Mouse (Mus musculus) midbrain, embryonic 14.5 days (tissue): ENCODE results near the gene Nxf3. TPM values are rescaled to one million over a fixed set of nuclear protein-coding genes. Genes with fewer than 3 reads are reported as not detected.
"Not testable (repeated sequence)": the region's sequence is repeated elsewhere in the genome, so short reads cannot be mapped to it uniquely, and the experiment has no call there.

Experiments
- ATAC-seq: fragments of 200-750 bp; cut with Nextera tagmentation; 2 replicates; pipeline ENCODE4 v1.8.0; 2017; ENCODE audit warnings: moderate number of reproducible peaks, moderate library complexity; ENCODE audit not compliant: low FRiP score, low TSS enrichment
- DNase-seq: peaks from one replicate; pipeline ENCODE4 v3.0.0-alpha.2; 2015
- H3K27ac ChIP-seq: fragments of 300-500 bp; sonication (generic); replicated peaks from 2 replicates; pipeline ENCODE4 v1.5.1; 2014; ENCODE audit warnings: mild to moderate bottlenecking, low read depth, low read length, moderate library complexity
- H3K27me3 ChIP-seq: fragments of 300-500 bp; sonication (generic); 2 replicates; pipeline ENCODE4 v1.6.1; 2014; ENCODE audit warnings: low read length, control low read depth, mixed read lengths; ENCODE audit not compliant: control insufficient read depth, insufficient read depth
- H3K36me3 ChIP-seq: fragments of 300-500 bp; sonication (generic); 2 replicates; pipeline ENCODE4 v1.6.1; 2014; ENCODE audit warnings: low read length, control low read depth; ENCODE audit not compliant: control insufficient read depth, insufficient read depth
- H3K4me1 ChIP-seq: fragments of 300-500 bp; sonication (generic); 2 replicates; pipeline ENCODE4 v1.6.1; 2014; ENCODE audit warnings: mild to moderate bottlenecking, antibody characterized with exemption, low read length, control low read depth; ENCODE audit not compliant: control insufficient read depth, insufficient read depth
- H3K4me2 ChIP-seq: fragments of 300-500 bp; sonication (generic); 2 replicates; pipeline ENCODE4 v1.6.1; 2014; ENCODE audit warnings: mild to moderate bottlenecking, low read length, moderate library complexity
- H3K4me3 ChIP-seq: fragments of 300-500 bp; sonication (generic); replicated peaks from 2 replicates; pipeline ENCODE4 v1.5.1; 2014; ENCODE audit warnings: low read depth, low read length
- H3K9ac ChIP-seq: fragments of 300-500 bp; sonication (generic); replicated peaks from 2 replicates; pipeline ENCODE4 v1.6.1; 2014; ENCODE audit warnings: mild to moderate bottlenecking, low read length, moderate library complexity
- H3K9me3 ChIP-seq: fragments of 300-500 bp; sonication (generic); 2 replicates; pipeline ENCODE4 v1.6.1; 2016; ENCODE audit warnings: low read length, control low read depth, mixed read lengths; ENCODE audit not compliant: control insufficient read depth
- WGBS: fragments of 180-500 bp; shearing (Covaris S2); extraction: QIAGEN DNeasy Blood & Tissue Kit; methylation state at CpG from one replicate; pipeline ENCODE4 v1.1.7; 2014; 5-methylcytosine and 5-hydroxymethylcytosine counted together
- polyA plus RNA-seq: library from polyadenylated mRNA; unstranded; fragments of >200 nt; fragmentation: Nextera tagmentation; extraction: Ambion mirVana; gene quantifications from 2 replicates; pipeline ENCODE4 v1.2.1, GENCODE M21; 2014

Gene Nxf3
- polyA plus RNA-seq, 1 experiment from 2014 or later, result not detected

DNA sequence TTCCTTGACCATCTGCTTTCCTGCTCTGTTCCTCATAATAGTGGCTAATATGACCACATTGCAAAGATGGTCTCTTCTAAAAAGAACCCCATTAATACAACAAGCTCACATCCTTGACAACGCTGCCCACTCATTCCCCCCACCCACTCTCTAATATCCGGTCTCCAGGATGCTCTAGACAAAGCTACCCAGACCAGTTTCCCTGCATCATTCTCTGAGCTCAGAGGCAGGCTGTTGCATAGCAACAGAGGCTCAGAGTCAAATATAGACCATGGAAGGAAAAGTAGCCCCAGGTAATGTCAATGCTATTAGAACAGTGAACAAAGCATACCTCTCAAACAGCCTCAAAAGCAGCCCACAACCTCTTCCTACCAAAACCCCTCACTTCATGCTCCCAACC, 9.4 kb upstream of the Nxf3 start:
- ATAC-seq (peak; percentile 75; the same call in 1 of the 2 replicates), DNase-seq (peak; percentile 68)
- H3K27ac ChIP-seq, result peak overlapping the region; percentile 63

GRCm38 (mm10) chrX:136092497-136093279, 7.6 kb upstream of the Nxf3 start:
- H3K27ac ChIP-seq, result no peak overlapping the region
- no peaks in the 10 kb centered on the region for H3K4me1 ChIP-seq
- WGBS, result 31% methylated on average over 2 of the region's 2 CpGs
- no peaks in the 10 kb centered on the region for H3K9me3 ChIP-seq
- no peak overlapping the region for H3K4me2 ChIP-seq
- no peak for ATAC-seq
- H3K9ac ChIP-seq, result no peak overlapping the region
- H3K36me3 ChIP-seq, result no peaks in the 10 kb centered on the region
- no peak for DNase-seq
- no peak overlapping the region for H3K4me3 ChIP-seq
- H3K27me3 ChIP-seq, result no peaks in the 10 kb centered on the region

More for the DNA sequence above, 9.4 kb upstream of the Nxf3 start:
- H3K27me3 ChIP-seq, result no peaks in the 10 kb centered on the region
- H3K4me1 ChIP-seq, result no peaks in the 10 kb centered on the region
- WGBS, result 27% methylated on average over 2 of the region's 2 CpGs
- H3K9me3 ChIP-seq, result no peaks in the 10 kb centered on the region
- H3K9ac ChIP-seq, result no peak overlapping the region
- H3K36me3 ChIP-seq, result no peaks in the 10 kb centered on the region
- H3K4me3 ChIP-seq, result no peak overlapping the region
- no peak overlapping the region for H3K4me2 ChIP-seq

GRCm38 (mm10) chrX:136068020-136068419, 17.0 kb downstream of the Nxf3 start, which contains the start of gene Bex2:
TSS of gene Bex2 (minus strand) at chrX:136068236.
- H3K36me3 ChIP-seq, H3K27me3 ChIP-seq, H3K4me1 ChIP-seq, H3K9me3 ChIP-seq: not testable (repeated sequence)
- DNase-seq (peak; percentile 42), ATAC-seq (peak; percentile 98)
- Histone ChIP-seq H3K4me3 (peak within 1 kb of the TSS; percentile 41), H3K27ac (peak within 1 kb of the TSS; percentile 80), H3K9ac (peak within 1 kb of the TSS; percentile 64; the same call in 1 of the 2 replicates), H3K4me2 (peak within 1 kb of the TSS; percentile 56)
- 26% methylated on average over 6 of the region's 32 CpGs for WGBS

DNA sequence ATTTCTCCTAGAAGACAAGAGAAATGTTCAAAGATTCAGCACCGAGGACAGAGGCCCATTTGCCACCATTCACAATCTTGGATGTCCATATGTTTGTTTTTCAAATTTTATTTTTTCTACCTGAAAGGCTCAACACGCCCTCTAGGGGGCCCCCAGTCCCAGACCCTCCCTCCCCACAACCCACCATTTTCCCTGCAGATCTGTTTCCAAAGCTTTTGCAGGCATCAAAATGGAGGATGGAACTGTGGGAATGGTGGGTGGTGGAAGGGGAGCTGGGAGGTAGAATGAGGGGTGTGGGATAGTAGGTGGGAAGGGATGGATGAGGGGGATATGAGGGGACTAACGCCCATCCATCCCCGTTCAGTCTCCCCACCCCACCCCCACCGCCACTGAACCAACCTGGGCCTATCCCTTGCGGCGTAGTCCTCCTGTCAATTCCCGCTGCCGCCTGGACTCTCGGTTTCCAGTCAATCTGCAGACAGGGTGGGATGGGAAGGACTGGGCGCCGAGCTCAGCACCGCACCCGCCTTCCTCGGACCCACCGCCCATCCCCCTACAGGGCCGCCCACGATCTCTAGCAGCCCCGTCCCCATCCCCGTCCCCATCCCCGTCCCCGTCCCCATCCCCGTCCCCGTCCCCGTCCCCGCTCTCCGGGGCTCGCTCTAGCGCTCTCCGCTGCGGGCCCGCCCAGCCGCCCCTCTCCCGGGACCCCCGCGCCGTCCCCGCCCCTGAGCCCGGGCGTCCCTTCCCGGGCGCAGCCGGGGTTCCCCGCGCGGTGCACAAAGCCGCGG, 17.7 kb downstream of the Nxf3 start:
- H3K4me3 ChIP-seq, result peak overlapping the region; percentile 41
- H3K4me2 ChIP-seq, result peak overlapping the region; percentile 56
- peak overlapping the region; percentile 64; the same call in 1 of the 2 replicates for H3K9ac ChIP-seq
- H3K4me1 ChIP-seq, H3K27me3 ChIP-seq, H3K9me3 ChIP-seq, H3K36me3 ChIP-seq: not testable (repeated sequence)
- DNase-seq (peak; percentile 79), ATAC-seq (peak; percentile 72)
- 28% methylated on average over 13 of the region's 48 CpGs for WGBS
- H3K27ac ChIP-seq, result peak overlapping the region; percentile 80

GRCm38 (mm10) chrX:136060698-136061097, 24.4 kb downstream of the Nxf3 start:
- ATAC-seq (no peak), DNase-seq (no peak)
- Histone ChIP-seq H3K27me3 (no peaks in the 10 kb centered on the region), H3K4me1 (no peaks in the 10 kb centered on the region), H3K4me3 (no peak overlapping the region), H3K36me3 (0 out of 2 replicates have a peak, but pooled peaks cover 2% of the 10 kb centered on the region), H3K27ac (no peak overlapping the region), H3K9ac (no peak overlapping the region), H3K9me3 (no peaks in the 10 kb centered on the region), H3K4me2 (no peak overlapping the region)
- 95% methylated on average over 1 of the region's 1 CpGs for WGBS

- Histone ChIP-seq H3K27me3 (no peaks in the 10 kb centered on the region), H3K4me1 (no peaks in the 10 kb centered on the region), H3K9ac (no peak overlapping the region), H3K9me3 (no peaks in the 10 kb centered on the region), H3K4me3 (no peak overlapping the region), H3K4me2 (no peak overlapping the region), H3K27ac (no peak overlapping the region), H3K36me3 (no peaks in the 10 kb centered on the region)
- no peak for ATAC-seq
- 81% methylated on average over 2 of the region's 2 CpGs for WGBS
- no peak for DNase-seq
These were observed 33.8 kb downstream of the Nxf3 start for GRCm38 (mm10) chrX:136051219-136051618.

- H3K4me1 ChIP-seq, result no peaks in the 10 kb centered on the region
- DNase-seq (peak; percentile 91), ATAC-seq (0 out of 2 replicates have a peak, but pooled peaks have one; percentile 24)
- 19% methylated on average over 5 of the region's 5 CpGs for WGBS
- H3K9ac ChIP-seq, result no peak overlapping the region
- H3K36me3 ChIP-seq, result no peaks in the 10 kb centered on the region
- no peak overlapping the region for H3K4me3 ChIP-seq
- no peaks in the 10 kb centered on the region for H3K9me3 ChIP-seq
- no peaks in the 10 kb centered on the region for H3K27me3 ChIP-seq
- H3K4me2 ChIP-seq, result no peak overlapping the region
- H3K27ac ChIP-seq, result no peak overlapping the region
These were observed 37.5 kb downstream of the Nxf3 start for GRCm38 (mm10) chrX:136047528-136047927.

DNA sequence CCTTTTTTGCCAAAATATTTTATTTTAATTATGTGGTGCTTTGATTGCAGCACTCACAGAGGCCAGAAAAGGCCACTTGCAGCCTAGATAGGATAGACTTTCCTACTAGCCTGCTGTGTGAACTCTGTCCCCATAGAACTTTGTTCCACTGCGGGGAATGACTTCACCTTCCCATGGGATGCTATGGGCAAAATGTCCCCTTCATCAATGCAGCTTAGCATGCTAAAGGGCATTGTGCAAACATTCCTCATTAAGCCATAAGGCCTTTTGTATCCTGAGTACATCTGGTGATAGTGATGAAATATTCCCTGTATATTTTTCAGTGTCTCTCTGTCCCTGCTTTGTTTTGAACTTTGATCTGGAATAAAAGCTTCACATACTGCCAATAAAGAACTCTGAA, 41.3 kb downstream of the Nxf3 start:
- Histone ChIP-seq H3K4me3 (no peak overlapping the region), H3K9ac (no peak overlapping the region), H3K4me2 (no peak overlapping the region), H3K36me3 (no peaks in the 10 kb centered on the region), H3K4me1 (no peaks in the 10 kb centered on the region), H3K27ac (no peak overlapping the region), H3K9me3 (no peaks in the 10 kb centered on the region), H3K27me3 (no peaks in the 10 kb centered on the region)
- DNase-seq (no peak), ATAC-seq (no peak)
- WGBS, result 92% methylated on average over 1 of the region's 1 CpGs
